Mouse (Mus musculus) CD4-positive, CD25-positive, alpha-beta regulatory T cell, adult 4 months (primary cell): ENCODE measurements around the gene Etfrf1. TPM values are rescaled to one million over a fixed set of nuclear protein-coding genes. Genes with fewer than 3 reads are reported as not detected.

Experiments used
- ATAC-seq: one replicate; pipeline ENCODE4 v1.8.0; 2017
- polyA plus RNA-seq, 2 experiments: library from polyadenylated mRNA; unstranded; fragments of 100-300 nt; shearing (Covaris generic); gene quantifications; one replicate each; pipeline ENCODE4 v1.2.1; 2017

Gene Etfrf1
- polyA plus RNA-seq, result 10 to 100 TPM; 26.5 to 31.1 TPM

GRCm38 (mm10) chr6:145210816-145211338 is at the start of gene Etfrf1, which contains the start of gene Casc1:
TSS of gene Etfrf1 (plus strand) at chr6:145211134.
TSS of gene Casc1 (minus strand) at chr6:145211005.
- ATAC-seq, result peak; percentile 92

GRCm38 (mm10) chr6:145171892-145172606 is 38.9 kb upstream of the Etfrf1 start:
- ATAC-seq, result no peak

GRCm38 (mm10) chr6:145173781-145174191 is 37.1 kb upstream of the Etfrf1 start:
- ATAC-seq, result no peak

DNA sequence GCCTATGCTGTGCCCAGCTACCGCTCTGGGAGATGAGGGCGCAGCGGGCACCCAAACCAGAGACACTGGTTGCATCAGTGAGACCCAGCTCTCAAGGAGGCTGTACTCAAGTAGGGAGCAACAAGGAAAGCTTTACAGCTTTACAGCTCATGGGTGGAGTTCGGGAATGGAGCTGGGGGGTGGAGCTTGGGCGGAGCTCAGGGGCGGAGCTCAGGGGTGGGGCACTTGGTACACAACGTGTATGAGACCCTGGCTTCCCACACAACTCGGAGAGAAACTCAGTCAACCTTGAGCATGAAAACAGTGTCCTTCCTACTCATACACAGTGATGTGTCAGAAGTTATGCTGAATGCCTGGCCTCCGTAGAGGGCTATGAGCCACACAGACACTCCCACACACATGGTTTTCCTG is 35.4 kb upstream of the Etfrf1 start:
- ATAC-seq, result no peak

- ATAC-seq, result no peak
Observed at GRCm38 (mm10) chr6:145176474-145176873, 34.5 kb upstream of the Etfrf1 start.

GRCm38 (mm10) chr6:145179665-145180064 is 31.3 kb upstream of the Etfrf1 start:
- ATAC-seq, result peak; percentile 77

DNA sequence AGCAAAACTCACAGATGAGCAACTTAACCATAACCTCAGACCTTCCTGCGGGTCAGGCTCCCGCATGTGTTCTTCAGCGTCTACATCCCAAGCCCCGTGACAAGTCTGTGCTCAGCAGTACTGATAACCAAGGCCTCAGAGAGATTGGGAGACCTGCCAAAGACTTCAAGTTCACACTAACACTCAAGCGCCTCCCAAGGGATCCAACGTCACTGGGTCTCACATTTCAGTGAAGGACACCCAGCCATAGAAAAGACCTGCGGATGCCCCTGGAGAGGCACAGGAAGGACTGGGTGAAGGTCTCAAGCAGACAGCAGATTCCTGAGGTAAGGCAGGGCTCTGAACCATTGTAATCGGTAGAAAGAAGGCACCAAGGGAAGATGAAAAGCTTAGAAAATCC is 28.9 kb upstream of the Etfrf1 start:
- ATAC-seq, result no peak

DNA sequence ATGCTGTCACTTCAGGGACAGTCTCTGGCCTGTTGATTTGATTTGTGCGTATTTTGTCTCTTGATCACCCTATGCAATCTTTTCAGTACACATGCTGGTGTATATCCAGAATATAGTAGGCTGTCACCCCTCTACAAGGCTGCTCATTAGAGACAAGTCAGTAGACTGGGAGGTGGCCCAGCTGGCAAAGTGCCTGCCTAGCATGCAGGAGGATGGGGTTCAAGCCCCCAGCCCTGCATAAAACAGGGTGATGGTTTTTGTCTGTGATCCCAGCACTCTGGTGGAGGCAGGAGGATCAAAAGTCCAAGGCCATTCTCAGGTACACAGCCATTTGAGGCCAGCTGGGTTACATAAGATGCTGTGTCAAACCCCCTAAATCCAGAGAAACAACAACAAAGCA is 24.8 kb upstream of the Etfrf1 start:
- ATAC-seq, result no peak

DNA sequence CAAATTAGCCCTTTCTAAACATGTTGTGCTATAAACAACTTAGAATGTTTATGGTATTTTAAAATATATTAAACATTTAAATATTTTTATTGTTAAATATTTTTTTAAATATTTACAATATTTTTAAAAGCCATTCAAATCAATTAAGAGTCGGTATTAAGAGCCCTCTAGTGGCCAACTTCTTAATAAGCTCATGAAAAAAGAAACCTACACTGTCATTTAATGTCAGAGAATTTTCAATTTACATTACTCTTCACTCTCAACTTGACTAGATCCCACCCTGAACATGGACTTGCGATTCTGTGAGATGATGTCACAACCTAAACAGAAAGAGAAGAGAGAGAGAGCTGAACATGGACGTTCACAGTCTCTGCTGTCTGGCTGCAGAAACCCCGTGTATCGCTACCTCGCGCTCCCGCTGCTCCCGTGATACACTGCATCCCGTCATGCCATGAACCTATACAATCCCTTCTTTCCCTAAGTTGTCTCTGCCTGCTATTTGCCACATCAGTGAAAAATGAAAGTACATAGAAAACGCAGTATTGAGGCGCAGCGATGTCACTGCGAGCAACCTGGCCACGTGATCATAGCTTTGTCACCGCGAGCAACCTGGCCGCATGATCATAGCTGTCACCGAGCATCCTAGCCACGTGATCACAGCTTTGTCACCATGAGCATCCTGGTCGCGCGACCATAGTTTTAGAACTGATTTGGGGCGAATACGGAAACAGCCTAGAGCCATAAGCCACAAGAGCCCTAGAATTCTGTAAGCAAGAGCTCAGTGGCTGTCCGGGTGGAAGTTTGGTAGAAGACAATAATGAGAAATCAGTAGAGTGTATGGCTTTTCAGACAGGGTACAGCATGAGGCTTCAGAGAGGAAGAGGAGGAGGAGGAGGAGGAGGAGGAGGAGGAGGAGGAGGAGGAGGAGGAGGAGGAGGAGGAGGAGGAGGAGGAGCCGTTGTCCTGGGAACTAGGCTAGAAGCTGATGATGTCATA is 23.5 kb upstream of the Etfrf1 start:
- peak; percentile 92 for ATAC-seq

DNA sequence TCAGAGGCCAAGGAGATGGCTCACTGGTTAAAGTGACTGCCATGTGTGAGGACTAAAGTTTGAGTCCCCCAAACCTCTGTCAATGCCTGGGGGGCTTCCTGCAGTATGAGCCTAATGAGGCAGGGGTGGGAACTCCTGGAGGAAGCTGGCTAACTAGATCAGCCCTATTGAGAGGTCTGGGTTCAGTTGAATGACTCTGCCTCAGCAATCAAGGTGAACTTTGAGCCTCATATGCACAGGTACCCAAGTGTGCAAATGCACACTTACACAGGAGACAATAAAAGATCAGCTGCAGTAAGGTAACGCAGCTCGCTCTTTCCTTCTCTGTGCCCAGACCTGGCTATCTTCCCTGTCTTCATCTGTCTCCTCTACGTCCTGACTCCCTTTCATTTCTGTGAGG is 17.9 kb upstream of the Etfrf1 start:
- ATAC-seq, result no peak

DNA sequence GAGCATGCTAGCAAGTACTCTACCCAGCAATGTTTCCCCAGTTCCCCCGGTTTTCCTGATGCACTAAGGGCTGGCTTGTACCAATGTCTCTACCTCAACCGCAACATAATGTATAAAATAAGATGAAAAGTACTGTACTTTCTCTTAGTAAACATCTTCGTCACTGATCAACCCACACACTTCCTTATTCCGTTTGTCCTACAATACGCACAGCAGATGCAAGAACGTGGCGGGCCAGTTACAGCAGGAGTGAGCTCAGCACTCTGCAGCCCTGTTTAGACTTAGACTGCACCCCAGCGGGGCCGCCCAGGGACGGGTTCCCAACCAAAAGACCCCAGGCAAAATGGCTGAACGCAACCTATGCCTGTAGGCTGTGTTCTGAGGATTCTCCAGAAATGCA is 17.5 kb upstream of the Etfrf1 start:
- peak; percentile 97 for ATAC-seq

GRCm38 (mm10) chr6:145197949-145198686 is 12.8 kb upstream of the Etfrf1 start:
- no peak for ATAC-seq

- ATAC-seq, result no peak
Observed at GRCm38 (mm10) chr6:145202432-145203125, 8.4 kb upstream of the Etfrf1 start.

DNA sequence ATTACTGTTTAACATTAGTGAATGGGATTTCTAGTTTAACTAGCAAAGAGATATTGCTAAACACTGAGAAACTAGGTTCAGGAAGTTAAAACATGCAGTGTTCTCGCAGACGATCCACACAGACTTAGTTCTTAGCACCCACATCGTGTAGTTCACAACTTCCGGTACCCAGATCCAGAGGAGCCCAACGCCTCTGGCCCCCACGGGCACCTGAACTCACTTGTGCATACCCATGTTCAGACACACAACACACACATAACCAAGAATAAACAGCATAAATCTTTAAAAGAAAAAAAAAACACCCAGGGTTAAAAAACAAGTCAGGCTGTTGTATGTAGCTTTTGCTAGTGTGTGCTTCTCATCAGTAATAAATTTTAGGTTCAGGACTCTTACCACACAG is 6.5 kb upstream of the Etfrf1 start:
- no peak for ATAC-seq

DNA sequence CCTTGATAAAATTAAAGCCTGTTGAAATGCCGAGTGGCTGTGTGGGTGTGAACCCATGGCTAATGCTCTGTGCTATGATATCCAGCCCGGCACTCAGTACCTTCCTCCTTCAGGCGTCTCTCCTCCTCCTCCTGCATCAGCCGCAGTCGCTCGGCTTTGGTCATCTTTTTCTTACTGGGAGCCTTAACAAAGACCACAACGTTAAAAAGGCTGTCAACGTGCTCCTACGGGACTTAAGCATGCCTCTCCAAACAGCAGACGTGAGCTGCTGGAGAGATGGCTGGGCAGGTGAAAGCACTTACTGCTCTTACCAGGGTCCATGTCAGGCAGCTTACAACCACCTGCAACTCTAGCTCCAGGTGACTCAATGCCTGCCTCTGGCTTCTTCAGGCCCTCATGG is 5.8 kb upstream of the Etfrf1 start:
- no peak for ATAC-seq

GRCm38 (mm10) chr6:145210056-145210680 is 766 bp upstream of the Etfrf1 start:
- no peak for ATAC-seq

DNA sequence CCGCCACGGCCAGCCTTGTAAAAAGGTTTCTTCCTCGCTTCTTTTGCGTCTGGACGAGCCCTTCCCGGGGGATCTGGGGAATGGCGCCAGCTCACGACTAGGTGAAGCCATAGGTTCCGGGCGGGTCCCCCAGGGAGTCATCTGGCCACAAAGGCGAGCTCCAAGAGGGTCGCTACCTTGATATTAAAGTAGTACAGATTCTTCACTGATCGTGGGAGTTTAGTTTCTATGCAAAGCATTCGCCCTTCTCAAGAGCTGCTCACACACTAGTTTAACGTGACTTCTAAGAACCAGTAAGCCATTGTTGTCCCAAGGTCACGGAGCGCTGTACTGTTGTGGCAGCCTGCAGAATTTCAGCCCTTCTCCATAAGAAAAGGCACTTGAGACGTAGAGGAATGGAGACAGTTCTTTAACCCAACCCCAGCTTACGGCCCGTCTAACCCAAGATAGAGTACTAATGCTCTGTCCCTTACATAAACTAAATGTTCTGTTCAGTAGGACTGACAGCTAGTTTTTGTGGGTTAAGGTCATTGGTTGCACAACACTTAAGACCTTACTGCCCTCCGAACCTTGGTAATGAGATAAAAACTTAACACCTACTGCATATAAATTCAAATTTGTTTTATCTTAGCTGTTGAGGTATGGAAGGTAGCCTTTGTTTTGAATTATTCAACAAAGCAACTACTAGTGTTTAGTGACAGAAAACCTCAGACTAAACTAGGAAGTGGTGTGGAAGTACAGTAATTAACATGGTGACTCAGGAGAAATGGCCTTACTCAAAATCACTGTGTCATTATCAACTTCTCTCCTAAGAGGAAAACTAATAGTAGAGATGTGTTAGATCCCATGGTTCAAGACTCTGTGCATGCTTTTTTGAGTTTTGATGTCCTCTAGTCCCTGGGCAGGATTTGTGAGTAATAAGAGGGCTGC is 707 bp downstream of the Etfrf1 start:
- ATAC-seq, result peak; percentile 9

DNA sequence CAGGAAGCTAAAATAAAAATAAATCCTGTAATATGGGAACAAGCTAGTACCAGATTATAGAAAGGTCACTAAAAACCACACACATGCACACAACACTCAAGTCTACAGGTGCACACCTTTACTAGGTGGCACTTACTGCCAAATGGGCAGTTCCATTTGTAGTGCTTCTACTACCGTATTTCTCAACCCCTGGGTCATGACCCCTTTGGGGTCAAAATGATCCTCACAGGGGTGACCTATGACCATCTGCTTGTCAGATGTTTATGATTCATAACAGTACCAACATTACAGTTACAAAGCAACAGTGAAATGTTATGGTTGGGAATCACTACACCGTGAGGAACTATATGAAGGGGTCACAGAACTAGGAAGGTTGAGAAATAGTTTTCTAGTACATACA is 3.0 kb downstream of the Etfrf1 start:
- no peak for ATAC-seq

DNA sequence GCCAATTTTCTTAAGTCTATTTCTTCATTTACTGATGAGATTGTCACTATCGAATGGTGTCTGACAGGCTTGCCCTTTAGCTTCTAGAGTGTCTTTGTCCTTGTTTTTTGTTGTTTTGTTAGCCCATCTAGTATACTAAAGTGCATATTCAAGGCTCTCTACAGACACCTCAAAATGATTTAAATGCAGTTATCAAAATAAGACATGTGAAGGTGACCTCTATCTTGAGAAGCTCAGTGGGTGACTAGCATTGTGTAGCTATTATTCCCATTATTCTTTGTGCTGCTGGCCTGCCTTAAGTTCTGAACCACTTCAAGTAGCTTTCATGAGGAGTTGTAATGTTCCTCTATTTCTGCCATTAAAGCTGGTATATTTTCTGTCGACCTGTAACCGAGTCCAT is 4.9 kb downstream of the Etfrf1 start:
- ATAC-seq, result no peak

- ATAC-seq, result no peak
Observed at GRCm38 (mm10) chr6:145224246-145224645, 13.3 kb downstream of the Etfrf1 start.
